Mouse (Mus musculus): Measurements from ENCODE around the gene Poldip3. TPM values are rescaled to one million over a fixed set of nuclear protein-coding genes. Genes with fewer than 3 reads are reported as not detected.

Poldip3 gene
- polyA plus RNA-seq, 1 experiment: 64.2 TPM

GRCm38 (mm10) chr15:83090874-83091273 is 58.3 kb downstream of the Poldip3 start:
- 0 out of 2 replicates have a peak, but pooled peaks cover 4% of the 10 kb centered on the region for H3K4me1 ChIP-seq (ENCODE audit: control insufficient read depth, insufficient read depth, low read length)
- TF ChIP-seq CTCF (IDR thresholded peaks at IDR 0.05; ENCODE audit: low read depth, low read length): no peak
- TF ChIP-seq POLR2A (IDR thresholded peaks at IDR 0.05; ENCODE audit: borderline replicate concordance, low read depth, low read length): no peak
- H3K27ac ChIP-seq (ENCODE audit: insufficient read depth, low read depth, low read length): no peak overlapping the region
- no peak overlapping the region for H3K4me3 ChIP-seq (ENCODE audit: insufficient read depth, low read length)

GRCm38 (mm10) chr15:83089429-83089605 is 59.9 kb downstream of the Poldip3 start, which contains the start of gene Serhl:
Serhl (plus strand) TSS chr15:83089506.
- no peak within 1 kb of the TSS for H3K27ac ChIP-seq (ENCODE audit: insufficient read depth, low read depth, low read length)
- no peak within 1 kb of the TSS for H3K4me3 ChIP-seq (ENCODE audit: insufficient read depth, low read length)
- 0 out of 2 replicates have a peak, but pooled peaks cover 4% of the 10 kb centered on the region for H3K4me1 ChIP-seq (ENCODE audit: control insufficient read depth, insufficient read depth, low read length)
- TF ChIP-seq POLR2A (IDR thresholded peaks at IDR 0.05; ENCODE audit: borderline replicate concordance, low read depth, low read length): no peak
- no peak for TF ChIP-seq CTCF (IDR thresholded peaks at IDR 0.05; ENCODE audit: low read depth, low read length)

GRCm38 (mm10) chr15:83088495-83089428 is 60.4 kb downstream of the Poldip3 start:
- H3K27ac ChIP-seq (ENCODE audit: insufficient read depth, low read depth, low read length): no peak overlapping the region
- 0 out of 2 replicates have a peak, but pooled peaks cover under 1% of the 10 kb centered on the region for H3K4me1 ChIP-seq (ENCODE audit: control insufficient read depth, insufficient read depth, low read length)
- no peak for TF ChIP-seq CTCF (IDR thresholded peaks at IDR 0.05; ENCODE audit: low read depth, low read length)
- no peak for TF ChIP-seq POLR2A (IDR thresholded peaks at IDR 0.05; ENCODE audit: borderline replicate concordance, low read depth, low read length)
- H3K4me3 ChIP-seq (ENCODE audit: insufficient read depth, low read length): no peak overlapping the region

GRCm38 (mm10) chr15:83086636-83087328 is 62.4 kb downstream of the Poldip3 start:
- TF ChIP-seq CTCF (IDR thresholded peaks at IDR 0.05; ENCODE audit: low read depth, low read length) (no peak), POLR2A (IDR thresholded peaks at IDR 0.05; ENCODE audit: borderline replicate concordance, low read depth, low read length) (no peak)
- H3K4me1 ChIP-seq (ENCODE audit: control insufficient read depth, insufficient read depth, low read length): no peaks in the 10 kb centered on the region

GRCm38 (mm10) chr15:83085901-83086300 is 63.3 kb downstream of the Poldip3 start:
- Histone ChIP-seq H3K4me1 (ENCODE audit: control insufficient read depth, insufficient read depth, low read length) (no peaks in the 10 kb centered on the region), H3K4me3 (ENCODE audit: insufficient read depth, low read length) (no peak overlapping the region), H3K27ac (ENCODE audit: insufficient read depth, low read depth, low read length) (no peak overlapping the region)
- TF ChIP-seq POLR2A (IDR thresholded peaks at IDR 0.05; ENCODE audit: borderline replicate concordance, low read depth, low read length): no peak
- peak; percentile 98 for TF ChIP-seq CTCF (IDR thresholded peaks at IDR 0.05; ENCODE audit: low read depth, low read length)

More at GRCm38 (mm10) chr15:83086636-83087328, 62.4 kb downstream of the Poldip3 start:
- Histone ChIP-seq H3K27ac (ENCODE audit: insufficient read depth, low read depth, low read length) (no peak overlapping the region), H3K4me3 (ENCODE audit: insufficient read depth, low read length) (no peak overlapping the region)

GRCm38 (mm10) chr15:83084022-83084640 is 65.1 kb downstream of the Poldip3 start:
- Histone ChIP-seq H3K4me3 (ENCODE audit: insufficient read depth, low read length) (no peak overlapping the region), H3K27ac (ENCODE audit: insufficient read depth, low read depth, low read length) (no peak overlapping the region), H3K4me1 (ENCODE audit: control insufficient read depth, insufficient read depth, low read length) (no peaks in the 10 kb centered on the region)
- TF ChIP-seq CTCF (IDR thresholded peaks at IDR 0.05; ENCODE audit: low read depth, low read length) (no peak), POLR2A (IDR thresholded peaks at IDR 0.05; ENCODE audit: borderline replicate concordance, low read depth, low read length) (no peak)

GRCm38 (mm10) chr15:83083530-83083929 is 65.7 kb downstream of the Poldip3 start:
- TF ChIP-seq POLR2A (IDR thresholded peaks at IDR 0.05; ENCODE audit: borderline replicate concordance, low read depth, low read length): no peak
- Histone ChIP-seq H3K4me1 (ENCODE audit: control insufficient read depth, insufficient read depth, low read length) (no peaks in the 10 kb centered on the region), H3K27ac (ENCODE audit: insufficient read depth, low read depth, low read length) (no peak overlapping the region), H3K4me3 (ENCODE audit: insufficient read depth, low read length) (no peak overlapping the region)

Other genes starting within 250 kb of the Poldip3 start
- 20.1 and 21.4 TPM in 2 replicates for gene Tcf20, start 161.5 kb downstream of the Poldip3 start, polyA plus RNA-seq (2012; ENCODE audit: insufficient read depth, insufficient read length, missing spikeins)
- 242 and 254 TPM in 2 replicates for gene Nfam1, start 116.1 kb downstream of the Poldip3 start, polyA plus RNA-seq (2012; ENCODE audit: insufficient read depth, insufficient read length, missing spikeins)
- gene Serhl, start 59.9 kb downstream of the Poldip3 start, polyA plus RNA-seq (2012; ENCODE audit: insufficient read depth, insufficient read length, missing spikeins): 36.2 and 40.8 TPM in 2 replicates
- gene Rrp7a, start 26.6 kb downstream of the Poldip3 start, polyA plus RNA-seq (2012; ENCODE audit: insufficient read depth, insufficient read length, missing spikeins): 54.1 and 66.1 TPM in 2 replicates
- gene Cyb5r3, start 23.2 kb upstream of the Poldip3 start, polyA plus RNA-seq (2012; ENCODE audit: insufficient read depth, insufficient read length, missing spikeins): 101 and 112 TPM in 2 replicates
- gene A4galt, start 102.4 kb upstream of the Poldip3 start, polyA plus RNA-seq (2012; ENCODE audit: insufficient read depth, insufficient read length, missing spikeins): 1.7 TPM in 1 of 2 replicates, not detected in the other
- 27.8 and 28.6 TPM in 2 replicates for gene Arfgap3, start 200.9 kb upstream of the Poldip3 start, polyA plus RNA-seq (2012; ENCODE audit: insufficient read depth, insufficient read length, missing spikeins)